Mouse (Mus musculus) lung, embryonic 14.5 days (tissue): ENCODE measurements around the gene H2al1i. TPM values are rescaled to one million over a fixed set of nuclear protein-coding genes. Genes with fewer than 3 reads are reported as not detected.

Source experiments
- ATAC-seq: fragments of 200-750 bp; cut with Nextera tagmentation; 2 replicates; pipeline ENCODE4 v1.8.0; 2017; ENCODE audit warnings: mild to moderate bottlenecking, moderate TSS enrichment, moderate library complexity; ENCODE audit not compliant: insufficient read depth
- DNase-seq: peaks from one replicate; pipeline ENCODE4 v3.0.0-alpha.2; 2015
- H3K27ac ChIP-seq: fragments of 300-500 bp; sonication (generic); 2 replicates; pipeline ENCODE4 v1.5.1; 2014; ENCODE audit warnings: low read depth, mild to moderate bottlenecking, moderate library complexity
- H3K27me3 ChIP-seq: fragments of 300-500 bp; sonication (generic); 2 replicates; pipeline ENCODE4 v1.6.1; 2014; ENCODE audit warnings: low read length, control low read depth; ENCODE audit not compliant: insufficient read depth
- H3K36me3 ChIP-seq: fragments of 300-500 bp; sonication (generic); 2 replicates; pipeline ENCODE4 v1.6.1; 2014; ENCODE audit warnings: control low read depth; ENCODE audit not compliant: insufficient read depth
- H3K4me1 ChIP-seq: fragments of 300-500 bp; sonication (generic); 2 replicates; pipeline ENCODE4 v1.6.1; 2014; ENCODE audit warnings: antibody characterized with exemption, control low read depth; ENCODE audit not compliant: insufficient read depth
- H3K4me2 ChIP-seq: fragments of 300-500 bp; sonication (generic); 2 replicates; pipeline ENCODE4 v1.6.1; 2014; ENCODE audit warnings: mild to moderate bottlenecking
- H3K4me3 ChIP-seq: fragments of 300-500 bp; sonication (generic); 2 replicates; pipeline ENCODE4 v1.5.1; 2014; ENCODE audit warnings: low read depth, low read length
- H3K9ac ChIP-seq: fragments of 300-500 bp; sonication (generic); 2 replicates; pipeline ENCODE4 v1.6.1; 2014
- H3K9me3 ChIP-seq: fragments of 300-500 bp; sonication (generic); 2 replicates; pipeline ENCODE4 v1.6.1; 2016; ENCODE audit warnings: low read depth, low read length, control low read depth
- CTCF ChIP-seq: IDR thresholded peaks from 2 replicates; pipeline ENCODE4 v1.5.1; 2016; ENCODE audit warnings: antibody characterized with exemption, low read depth
- WGBS: fragments of 180-500 bp; shearing (Covaris S2); extraction: QIAGEN DNeasy Blood & Tissue Kit; methylation state at CpG from one replicate; pipeline ENCODE4 v1.1.7; 2014; 5-methylcytosine and 5-hydroxymethylcytosine counted together
- polyA plus RNA-seq: library from polyadenylated mRNA; unstranded; fragments of >200 nt; fragmentation: Nextera tagmentation; extraction: Ambion mirVana; gene quantifications from 2 replicates; pipeline ENCODE4 v1.2.1, GENCODE M21; 2014

Gene H2al1i
- polyA plus RNA-seq, 1 experiment from 2014 or later, result not detected

GRCm38 (mm10) chrX:11363890-11364289 lies 39.4 kb downstream of the H2al1i start:
- no peaks in the 10 kb centered on the region; the same call in 1 of the 2 replicates for H3K27me3 ChIP-seq
- no peak for TF ChIP-seq CTCF
- no peak overlapping the region for H3K9ac ChIP-seq
- H3K4me2 ChIP-seq, result no peak overlapping the region
- H3K4me3 ChIP-seq, result no peak overlapping the region
- H3K27ac ChIP-seq, result no peak overlapping the region
- no peaks in the 10 kb centered on the region for H3K9me3 ChIP-seq
- WGBS, result 38% methylated on average over 6 of the region's 6 CpGs
- H3K4me1 ChIP-seq, result no peaks in the 10 kb centered on the region
- peak; percentile 41 for DNase-seq
- no peaks in the 10 kb centered on the region for H3K36me3 ChIP-seq
- ATAC-seq, result no peak

- H3K4me2 ChIP-seq, result no peak overlapping the region
- no peak for TF ChIP-seq CTCF
- no peaks in the 10 kb centered on the region for H3K27me3 ChIP-seq
- H3K4me3 ChIP-seq, result no peak overlapping the region
- no peak overlapping the region for H3K9ac ChIP-seq
- H3K4me1 ChIP-seq, result no peaks in the 10 kb centered on the region
- ATAC-seq (no peak), DNase-seq (no peak)
- no peak overlapping the region for H3K27ac ChIP-seq
- no peaks in the 10 kb centered on the region for H3K9me3 ChIP-seq
- WGBS, result 54% methylated on average over 12 of the region's 12 CpGs
- no peaks in the 10 kb centered on the region for H3K36me3 ChIP-seq
Observed at GRCm38 (mm10) chrX:11365151-11365550, 40.7 kb downstream of the H2al1i start.

Other genes starting within 250 kb of the H2al1i start
- gene H2al1a, start 25.4 kb upstream of the H2al1i start, polyA plus RNA-seq, result not detected in 2 replicates
- not detected in 2 replicates for gene H2al1b, start 22.2 kb upstream of the H2al1i start, polyA plus RNA-seq
- not detected in 2 replicates for gene H2al1c, start 19.0 kb upstream of the H2al1i start, polyA plus RNA-seq
- not detected in 2 replicates for gene H2al1d, start 15.8 kb upstream of the H2al1i start, polyA plus RNA-seq
- gene H2al1e, start 12.7 kb upstream of the H2al1i start, polyA plus RNA-seq, result not detected in 2 replicates
- not detected in 2 replicates for gene H2al1f, start 9.5 kb upstream of the H2al1i start, polyA plus RNA-seq
- not detected in 2 replicates for gene H2al1g, start 6.4 kb upstream of the H2al1i start, polyA plus RNA-seq
- gene H2al1h, start 3.2 kb upstream of the H2al1i start, polyA plus RNA-seq, result not detected in 2 replicates
- gene H2al1j, start 3.2 kb downstream of the H2al1i start, polyA plus RNA-seq, result not detected in 2 replicates